Mouse (Mus musculus) layer of hippocampus, adult 6 months (tissue): ENCODE results near the gene Slco1a4. TPM values are rescaled to one million over a fixed set of nuclear protein-coding genes. Genes with fewer than 3 reads are reported as not detected.

Experiments
- long read RNA-seq, 2 experiments: library from polyadenylated mRNA; unstranded; transcript quantifications; one replicate each; pipeline ENCODE4 v2.0.0; 2019 to 2020
- polyA plus RNA-seq: library from polyadenylated mRNA; unstranded; fragments of <200 nt; fragmentation: Nextera tagmentation; gene quantifications from 2 replicates; pipeline ENCODE4 v1.2.3, GENCODE M21; 2021

Gene Slco1a4
- polyA plus RNA-seq: 21.8 and 22.8 TPM in 2 replicates
- long read RNA-seq, experiment 1, partial matches to known transcripts: 5 of 31 reads
- long read RNA-seq, experiment 1, other reads (novel, unspliced or antisense): 24 of 31 reads
- long read RNA-seq, experiment 2, transcript Slco1a4-204 (1 exons, 2,677 nt): major isoform, 10 of 234 reads
- long read RNA-seq, experiment 2, partial matches to known transcripts: 24 of 234 reads
- long read RNA-seq, experiment 2, other reads (novel, unspliced or antisense): 194 of 234 reads

GRCm38 (mm10) chr6:141856085-141856484, at the start of gene Slco1a4:
Slco1a4 (minus strand) TSS chr6:141856199.

GRCm38 (mm10) chr6:141773710-141774109, 82.3 kb downstream of the Slco1a4 start, which contains the start of gene Gm5724:
Gm5724 (minus strand) TSS chr6:141773810.

Other genes starting within 250 kb of the Slco1a4 start
- gene Slco1b2, start 226.7 kb downstream of the Slco1a4 start, polyA plus RNA-seq: not detected in 2 replicates
- not detected in 2 replicates for gene Gm5724, start 82.4 kb downstream of the Slco1a4 start, polyA plus RNA-seq
- gene Slco1a1, start 90.8 kb upstream of the Slco1a4 start, polyA plus RNA-seq: not detected in 2 replicates
- gene Gm6614, start 155.2 kb upstream of the Slco1a4 start, polyA plus RNA-seq: not detected in 2 replicates